Mouse (Mus musculus) bone marrow, adult 2 months (tissue): ENCODE measurements around the gene Srsf4.

Source experiments
- CTCF ChIP-seq: fragments of 200-500 bp; IDR thresholded peaks from 2 replicates; pipeline ENCODE4 v1.5.1; 2011; ENCODE audit warnings: low read length, control low read depth; ENCODE audit not compliant: control insufficient read depth, insufficient read depth
- POLR2A ChIP-seq: fragments of 200-500 bp; IDR thresholded peaks from 2 replicates; pipeline ENCODE4 v1.6.1; 2011; ENCODE audit warnings: low read depth, mild to moderate bottlenecking, control low read depth, low read length, borderline replicate concordance; ENCODE audit not compliant: control insufficient read depth

DNA sequence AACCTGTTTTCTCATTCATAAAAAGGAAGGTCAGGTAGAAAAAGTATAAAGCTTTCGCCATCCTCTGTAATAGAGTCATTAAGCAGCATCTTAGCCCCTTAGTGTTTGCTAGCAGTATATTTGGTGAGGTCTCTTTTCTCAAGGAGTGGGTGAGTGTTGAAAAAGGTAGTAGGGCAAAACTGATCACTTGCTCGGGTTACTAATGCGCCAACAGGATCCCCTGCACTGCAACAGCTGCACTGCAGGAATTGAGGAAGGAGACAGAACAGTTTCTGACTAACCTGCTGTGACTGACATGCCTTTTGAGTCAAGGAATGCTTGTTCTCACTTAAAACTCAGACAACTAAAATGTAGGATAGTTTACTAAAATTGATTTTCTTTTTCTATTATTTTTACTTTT is 1.8 kb downstream of the Srsf4 start:
- TF ChIP-seq CTCF (no peak), POLR2A (no peak)
